Mouse (Mus musculus): ENCODE measurements around the gene Fam222a. TPM values are rescaled to one million over a fixed set of nuclear protein-coding genes. Genes with fewer than 3 reads are reported as not detected.

The Fam222a gene
- polyA plus RNA-seq (2012; rRNA removed) = 6.6 and 6.8 TPM in 2 replicates

DNA sequence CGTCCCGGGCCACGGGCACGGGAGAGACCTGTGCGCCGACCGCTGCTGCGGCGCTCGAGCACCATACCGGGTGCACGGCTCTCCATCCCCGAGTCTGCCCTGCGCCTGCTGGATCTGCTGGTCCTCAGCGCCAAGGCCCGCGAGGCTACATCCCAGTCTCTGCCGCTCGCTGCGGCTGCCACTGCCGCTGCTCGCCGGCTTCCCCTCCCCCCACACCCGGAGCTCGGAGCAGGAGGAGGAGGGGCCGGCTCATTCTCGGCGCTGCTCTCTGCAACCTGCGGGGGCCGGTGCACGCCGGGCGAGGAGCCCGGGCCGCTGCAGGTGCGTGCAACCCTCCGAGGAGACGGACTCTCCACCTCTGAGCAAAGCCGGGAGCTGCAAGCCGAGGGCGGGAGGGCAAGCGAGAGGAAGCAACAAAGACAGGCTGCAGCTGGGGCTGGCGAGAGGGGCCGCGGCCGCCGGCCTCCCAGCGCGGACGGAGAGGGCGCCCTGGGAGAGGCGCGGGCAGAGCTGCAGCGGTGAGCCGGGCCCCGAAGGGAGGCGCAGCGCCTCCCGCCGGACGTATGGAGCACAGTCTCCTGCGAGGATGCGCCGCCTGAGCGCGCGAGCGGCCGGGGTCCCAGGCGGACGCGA lies at the start of gene Fam222a:
Fam222a (plus strand) TSS at position 452 of the 633 bp plus-strand sequence.

DNA sequence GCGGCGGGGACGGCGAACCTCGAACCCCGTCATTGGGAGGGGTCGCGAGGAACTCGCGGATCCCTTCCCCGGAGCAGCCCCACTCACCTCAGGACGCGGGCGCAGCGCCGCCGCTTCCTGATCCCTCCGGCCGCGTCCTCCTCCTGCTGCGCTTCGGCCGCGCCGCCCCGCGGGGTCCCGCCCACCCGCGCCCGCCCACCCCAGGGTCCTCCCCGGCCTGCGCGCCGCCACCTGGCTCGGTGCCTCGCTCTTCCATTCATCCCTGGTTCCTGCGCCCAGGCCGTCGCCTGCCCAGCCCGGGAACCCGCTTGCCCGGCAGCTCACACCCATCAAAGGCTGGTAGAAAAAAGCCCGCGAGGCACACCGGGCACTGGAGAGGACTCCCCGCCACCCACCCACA lies 90.4 kb downstream of the Fam222a start, which contains the start of gene Trpv4:
Trpv4 (minus strand) TSS at position 167 of the 400 bp plus-strand sequence.

Other genes starting within 250 kb of the Fam222a start
- 72.8 and 73.8 TPM in 2 replicates for gene Kctd10, start 187.5 kb upstream of the Fam222a start, polyA plus RNA-seq (2012; rRNA removed)
- 42.4 and 47.2 TPM in 2 replicates for gene Ube3b, start 187.4 kb upstream of the Fam222a start, polyA plus RNA-seq (2012; rRNA removed)
- gene Mmab, start 124.0 kb upstream of the Fam222a start, polyA plus RNA-seq (2012; rRNA removed) = 30.3 and 33.6 TPM in 2 replicates
- 70.1 and 73.1 TPM in 2 replicates for gene Mvk, start 123.7 kb upstream of the Fam222a start, polyA plus RNA-seq (2012; rRNA removed)
- 1.6 and 2.9 TPM in 2 replicates for gene Trpv4, start 90.4 kb downstream of the Fam222a start, polyA plus RNA-seq (2012; rRNA removed)
- gene Gltp, start 123.0 kb downstream of the Fam222a start, polyA plus RNA-seq (2012; rRNA removed) = 20.7 and 21.5 TPM in 2 replicates
- gene Tchp, start 139.7 kb downstream of the Fam222a start, polyA plus RNA-seq (2012; rRNA removed) = 23.3 and 23.6 TPM in 2 replicates
- gene Ankrd13a, start 206.7 kb downstream of the Fam222a start, polyA plus RNA-seq (2012; rRNA removed) = 41.3 and 44.4 TPM in 2 replicates
- gene Git2, start 207.5 kb downstream of the Fam222a start, polyA plus RNA-seq (2012; rRNA removed) = 50.3 and 50.9 TPM in 2 replicates

Measured in central nervous system, embryonic 18 days (tissue).